Mouse (Mus musculus): ENCODE measurements around the gene Ntn4. TPM values are rescaled to one million over a fixed set of nuclear protein-coding genes. Genes with fewer than 3 reads are reported as not detected.

The Ntn4 gene
- polyA plus RNA-seq, 1 experiment from 2014 or later, result 2.0 TPM

GRCm38 (mm10) chr10:93767245-93767644, 126.8 kb downstream of the Ntn4 start:
- Histone ChIP-seq H3K4me3 (replicated peaks; ENCODE audit: low read depth, low read length) (no peak overlapping the region), H3K27me3 (ENCODE audit: control insufficient read depth, insufficient read depth, low read length) (no peaks in the 10 kb centered on the region), H3K4me2 (ENCODE audit: low read length) (no peak overlapping the region), H3K27ac (replicated peaks; ENCODE audit: low read depth, low read length) (no peak overlapping the region), H3K4me1 (ENCODE audit: control insufficient read depth, insufficient read depth, low read length) (no peaks in the 10 kb centered on the region), H3K9ac (replicated peaks; ENCODE audit: low read length) (no peak overlapping the region), H3K9me3 (ENCODE audit: control insufficient read depth, low read length) (no peaks in the 10 kb centered on the region), H3K36me3 (ENCODE audit: control insufficient read depth, insufficient read depth, low read length) (no peaks in the 10 kb centered on the region)
- WGBS, result 72% methylated on average over 5 of the region's 5 CpGs
- ATAC-seq (ENCODE audit: low FRiP score, low TSS enrichment) (no peak), DNase-seq (no peak)

- ATAC-seq (ENCODE audit: low FRiP score, low TSS enrichment), result no peak
These were observed 127.7 kb downstream of the Ntn4 start for GRCm38 (mm10) chr10:93768222-93768621.

GRCm38 (mm10) chr10:93771931-93772465, 131.5 kb downstream of the Ntn4 start:
- no peaks in the 10 kb centered on the region for H3K36me3 ChIP-seq (ENCODE audit: control insufficient read depth, insufficient read depth, low read length)
- H3K4me1 ChIP-seq (ENCODE audit: control insufficient read depth, insufficient read depth, low read length), result no peaks in the 10 kb centered on the region
- 39% methylated on average over 9 of the region's 9 CpGs for WGBS
- no peak overlapping the region for H3K9ac ChIP-seq (replicated peaks; ENCODE audit: low read length)
- no peak overlapping the region for H3K4me3 ChIP-seq (replicated peaks; ENCODE audit: low read depth, low read length)
- no peak for ATAC-seq (ENCODE audit: low FRiP score, low TSS enrichment)
- no peaks in the 10 kb centered on the region for H3K27me3 ChIP-seq (ENCODE audit: control insufficient read depth, insufficient read depth, low read length)
- H3K9me3 ChIP-seq (ENCODE audit: control insufficient read depth, low read length), result no peaks in the 10 kb centered on the region
- H3K27ac ChIP-seq (replicated peaks; ENCODE audit: low read depth, low read length), result no peak overlapping the region
- peak; percentile 67 for DNase-seq
- no peak overlapping the region for H3K4me2 ChIP-seq (ENCODE audit: low read length)

More at GRCm38 (mm10) chr10:93768222-93768621, 127.7 kb downstream of the Ntn4 start:
- no peak for DNase-seq
- no peaks in the 10 kb centered on the region for H3K36me3 ChIP-seq (ENCODE audit: control insufficient read depth, insufficient read depth, low read length)
- H3K9ac ChIP-seq (replicated peaks; ENCODE audit: low read length), result no peak overlapping the region
- H3K4me3 ChIP-seq (replicated peaks; ENCODE audit: low read depth, low read length), result no peak overlapping the region
- no peak overlapping the region for H3K4me2 ChIP-seq (ENCODE audit: low read length)
- H3K4me1 ChIP-seq (ENCODE audit: control insufficient read depth, insufficient read depth, low read length), result no peaks in the 10 kb centered on the region
- 75% methylated on average over 9 of the region's 9 CpGs for WGBS
- no peak overlapping the region for H3K27ac ChIP-seq (replicated peaks; ENCODE audit: low read depth, low read length)
- no peaks in the 10 kb centered on the region for H3K9me3 ChIP-seq (ENCODE audit: control insufficient read depth, low read length)
- H3K27me3 ChIP-seq (ENCODE audit: control insufficient read depth, insufficient read depth, low read length), result no peaks in the 10 kb centered on the region

GRCm38 (mm10) chr10:93772492-93772891, 132.0 kb downstream of the Ntn4 start:
- H3K4me3 ChIP-seq (replicated peaks; ENCODE audit: low read depth, low read length), result no peak overlapping the region
- H3K4me2 ChIP-seq (ENCODE audit: low read length), result no peak overlapping the region
- no peak overlapping the region for H3K9ac ChIP-seq (replicated peaks; ENCODE audit: low read length)
- H3K9me3 ChIP-seq (ENCODE audit: control insufficient read depth, low read length), result no peaks in the 10 kb centered on the region
- no peak for DNase-seq
- 82% methylated on average over 3 of the region's 3 CpGs for WGBS
- no peaks in the 10 kb centered on the region for H3K27me3 ChIP-seq (ENCODE audit: control insufficient read depth, insufficient read depth, low read length)
- H3K36me3 ChIP-seq (ENCODE audit: control insufficient read depth, insufficient read depth, low read length), result no peaks in the 10 kb centered on the region
- ATAC-seq (ENCODE audit: low FRiP score, low TSS enrichment), result no peak
- no peak overlapping the region for H3K27ac ChIP-seq (replicated peaks; ENCODE audit: low read depth, low read length)
- no peaks in the 10 kb centered on the region for H3K4me1 ChIP-seq (ENCODE audit: control insufficient read depth, insufficient read depth, low read length)

- H3K9ac ChIP-seq (replicated peaks; ENCODE audit: low read length), result no peak overlapping the region
- 53% methylated on average over 5 of the region's 5 CpGs for WGBS
- H3K27ac ChIP-seq (replicated peaks; ENCODE audit: low read depth, low read length), result no peak overlapping the region
- H3K4me1 ChIP-seq (ENCODE audit: control insufficient read depth, insufficient read depth, low read length), result no peaks in the 10 kb centered on the region
- no peak overlapping the region for H3K4me2 ChIP-seq (ENCODE audit: low read length)
- H3K9me3 ChIP-seq (ENCODE audit: control insufficient read depth, low read length), result no peaks in the 10 kb centered on the region
- no peak overlapping the region for H3K4me3 ChIP-seq (replicated peaks; ENCODE audit: low read depth, low read length)
- H3K36me3 ChIP-seq (ENCODE audit: control insufficient read depth, insufficient read depth, low read length), result no peaks in the 10 kb centered on the region
- no peak for ATAC-seq (ENCODE audit: low FRiP score, low TSS enrichment)
- H3K27me3 ChIP-seq (ENCODE audit: control insufficient read depth, insufficient read depth, low read length), result no peaks in the 10 kb centered on the region
- DNase-seq, result no peak
These were observed 136.3 kb downstream of the Ntn4 start for GRCm38 (mm10) chr10:93776731-93777151.

GRCm38 (mm10) chr10:93777372-93777771, 136.9 kb downstream of the Ntn4 start:
- no peak overlapping the region for H3K4me2 ChIP-seq (ENCODE audit: low read length)
- no peak overlapping the region for H3K27ac ChIP-seq (replicated peaks; ENCODE audit: low read depth, low read length)
- 49% methylated on average over 7 of the region's 7 CpGs for WGBS
- no peaks in the 10 kb centered on the region for H3K4me1 ChIP-seq (ENCODE audit: control insufficient read depth, insufficient read depth, low read length)
- H3K27me3 ChIP-seq (ENCODE audit: control insufficient read depth, insufficient read depth, low read length), result no peaks in the 10 kb centered on the region
- H3K36me3 ChIP-seq (ENCODE audit: control insufficient read depth, insufficient read depth, low read length), result no peaks in the 10 kb centered on the region
- DNase-seq (peak; percentile 65), ATAC-seq (ENCODE audit: low FRiP score, low TSS enrichment) (no peak)
- H3K9ac ChIP-seq (replicated peaks; ENCODE audit: low read length), result no peak overlapping the region
- H3K9me3 ChIP-seq (ENCODE audit: control insufficient read depth, low read length), result no peaks in the 10 kb centered on the region
- no peak overlapping the region for H3K4me3 ChIP-seq (replicated peaks; ENCODE audit: low read depth, low read length)

GRCm38 (mm10) chr10:93783216-93784013, 142.9 kb downstream of the Ntn4 start:
- Histone ChIP-seq H3K9me3 (ENCODE audit: control insufficient read depth, low read length) (no peaks in the 10 kb centered on the region), H3K4me2 (ENCODE audit: low read length) (no peak overlapping the region), H3K4me3 (replicated peaks; ENCODE audit: low read depth, low read length) (no peak overlapping the region), H3K36me3 (ENCODE audit: control insufficient read depth, insufficient read depth, low read length) (no peaks in the 10 kb centered on the region), H3K4me1 (ENCODE audit: control insufficient read depth, insufficient read depth, low read length) (no peaks in the 10 kb centered on the region), H3K27me3 (ENCODE audit: control insufficient read depth, insufficient read depth, low read length) (no peaks in the 10 kb centered on the region), H3K9ac (replicated peaks; ENCODE audit: low read length) (no peak overlapping the region), H3K27ac (replicated peaks; ENCODE audit: low read depth, low read length) (no peak overlapping the region)
- WGBS, result 50% methylated on average over 15 of the region's 15 CpGs
- peak; percentile 29 for DNase-seq
- no peak for ATAC-seq (ENCODE audit: low FRiP score, low TSS enrichment)

Measured in midbrain, embryonic 14.5 days (tissue).